Mouse (Mus musculus) liver, postnatal 0 days (tissue): Measurements from ENCODE around the gene Rgl1.

Source experiments
- CTCF ChIP-seq: sonication (generic); IDR thresholded peaks from 2 replicates; pipeline ENCODE4 v1.5.1; 2016; ENCODE audit warnings: antibody characterized with exemption, low read depth
- EP300 ChIP-seq: IDR thresholded peaks from 2 replicates; pipeline ENCODE4 v1.6.1; 2016; ENCODE audit warnings: antibody characterized with exemption, low read depth, mild to moderate bottlenecking

DNA sequence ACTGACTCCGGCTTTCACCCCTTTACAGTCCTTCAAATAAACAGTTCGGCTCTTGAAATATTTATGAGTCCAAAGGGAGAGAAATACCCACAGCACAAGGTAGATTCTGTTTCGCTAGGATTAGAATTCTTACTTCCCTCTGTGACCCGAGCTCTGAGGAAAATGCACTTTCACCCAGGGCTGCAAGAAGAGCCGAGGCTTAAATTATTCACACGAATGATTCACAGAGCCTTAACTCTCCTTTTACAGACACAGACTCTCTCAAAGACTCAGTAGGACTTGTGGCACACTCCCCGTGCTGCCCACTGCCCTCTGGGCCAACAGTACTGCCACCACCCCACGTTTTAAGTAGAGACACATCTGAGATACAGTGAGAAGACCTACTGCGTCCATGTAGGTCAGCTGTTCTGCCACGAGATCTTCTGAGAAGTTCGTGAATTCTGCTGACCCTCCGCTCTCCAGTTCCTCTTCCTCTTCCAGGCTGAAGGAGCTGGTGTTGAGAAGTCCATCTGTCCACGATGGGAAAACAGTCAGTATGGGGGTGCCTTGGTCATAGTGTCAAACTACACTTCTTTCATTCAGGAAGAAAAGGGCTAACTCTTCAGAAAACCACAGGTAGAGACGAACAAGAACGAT, 212.1 kb downstream of the Rgl1 start:
- TF ChIP-seq EP300 (no peak), CTCF (no peak)
